Mouse (Mus musculus) ES-E14 (cell line): ENCODE data around the gene Shank3.

Experiments
- CHD2 ChIP-seq: IDR thresholded peaks from 2 replicates; pipeline ENCODE4 v1.6.1; 2014; ENCODE audit warnings: mild to moderate bottlenecking, low read depth, low read length, inconsistent platforms
- HCFC1 ChIP-seq: IDR thresholded peaks from 2 replicates; pipeline ENCODE4 v1.6.1; 2012; ENCODE audit warnings: low read length, inconsistent platforms, borderline replicate concordance; ENCODE audit not compliant: insufficient read depth
- MAFK ChIP-seq: IDR thresholded peaks from 2 replicates; pipeline ENCODE4 v1.6.1; 2014; ENCODE audit warnings: mild to moderate bottlenecking, low read depth, low read length, inconsistent platforms; ENCODE audit not compliant: insufficient read depth
- ZC3H11A ChIP-seq: IDR thresholded peaks from 2 replicates; pipeline ENCODE4 v1.6.1; 2012; ENCODE audit warnings: low read depth, mild to moderate bottlenecking, inconsistent platforms, low read length, borderline replicate concordance
- ZNF384 ChIP-seq: IDR thresholded peaks from 2 replicates; pipeline ENCODE4 v1.6.1; 2012; ENCODE audit warnings: low read depth, low read length, inconsistent platforms

DNA sequence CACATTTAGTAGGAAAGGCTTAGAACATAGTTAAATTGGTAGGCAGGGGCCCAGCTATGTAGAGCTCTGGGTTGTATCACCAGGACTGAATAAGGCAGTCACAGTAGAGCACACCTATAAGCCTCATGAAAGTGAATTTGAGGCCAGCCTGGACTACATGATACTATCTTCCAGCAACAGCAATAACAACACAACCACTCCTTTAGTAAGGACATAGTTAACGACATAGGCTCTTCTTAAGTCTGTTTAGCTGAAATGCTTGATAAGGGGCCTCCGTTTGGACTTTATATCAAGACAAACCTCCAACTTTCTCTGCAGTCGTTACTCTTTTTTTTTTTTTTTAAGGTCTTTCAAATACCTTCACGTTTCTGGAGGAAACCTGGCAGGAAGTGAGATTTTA is 13.3 kb downstream of the Shank3 start:
- TF ChIP-seq HCFC1 (no peak), ZNF384 (no peak), MAFK (no peak), ZC3H11A (no peak), CHD2 (no peak)
